Mouse (Mus musculus) kidney, embryonic 14.5 days (tissue): ENCODE results near the gene Phf7. TPM values are rescaled to one million over a fixed set of nuclear protein-coding genes. Genes with fewer than 3 reads are reported as not detected.
A peak's percentile ranks its signal among the peaks of the same experiment; 100 is the strongest.

Source experiments
- ATAC-seq: fragments of 200-750 bp; cut with Nextera tagmentation; 2 replicates; pipeline ENCODE4 v1.8.0; 2017; ENCODE audit warnings: moderate number of reproducible peaks, mild to moderate bottlenecking, moderate TSS enrichment, moderate library complexity; ENCODE audit not compliant: low FRiP score, low TSS enrichment
- H3K27ac ChIP-seq: fragments of 300-500 bp; sonication (generic); 2 replicates; pipeline ENCODE4 v1.5.1; 2014; ENCODE audit warnings: low read depth, mild to moderate bottlenecking, low read length, moderate library complexity, mixed read lengths
- H3K27me3 ChIP-seq: fragments of 300-500 bp; sonication (generic); 2 replicates; pipeline ENCODE4 v1.6.1; 2014; ENCODE audit warnings: mild to moderate bottlenecking, low read length; ENCODE audit not compliant: control insufficient read depth, insufficient read depth
- H3K36me3 ChIP-seq: fragments of 300-500 bp; sonication (generic); 2 replicates; pipeline ENCODE4 v1.6.1; 2014; ENCODE audit warnings: low read length, mixed read lengths; ENCODE audit not compliant: control insufficient read depth, insufficient read depth
- H3K4me1 ChIP-seq: fragments of 300-500 bp; sonication (generic); 2 replicates; pipeline ENCODE4 v1.6.1; 2014; ENCODE audit warnings: low read length, mixed read lengths; ENCODE audit not compliant: control insufficient read depth, insufficient read depth
- H3K4me2 ChIP-seq: fragments of 300-500 bp; sonication (generic); replicated peaks from 2 replicates; pipeline ENCODE4 v1.6.1; 2014; ENCODE audit warnings: low read depth, mild to moderate bottlenecking, low read length
- H3K4me3 ChIP-seq: fragments of 300-500 bp; sonication (generic); 2 replicates; pipeline ENCODE4 v1.5.1; 2014; ENCODE audit warnings: mild to moderate bottlenecking, low read length
- H3K9ac ChIP-seq: fragments of 300-500 bp; sonication (generic); 2 replicates; pipeline ENCODE4 v1.6.1; 2014; ENCODE audit warnings: low read depth, mild to moderate bottlenecking, low read length, moderate library complexity
- H3K9me3 ChIP-seq: fragments of 300-500 bp; sonication (generic); 2 replicates; pipeline ENCODE4 v1.6.1; 2016; ENCODE audit warnings: low read length; ENCODE audit not compliant: control insufficient read depth
- WGBS: fragments of 180-500 bp; shearing (Covaris S2); extraction: QIAGEN DNeasy Blood & Tissue Kit; methylation state at CpG from one replicate; pipeline ENCODE4 v1.1.7; 2014; 5-methylcytosine and 5-hydroxymethylcytosine counted together
- polyA plus RNA-seq: library from polyadenylated mRNA; unstranded; fragments of >200 nt; fragmentation: Nextera tagmentation; extraction: Ambion mirVana; gene quantifications from 2 replicates; pipeline ENCODE4 v1.2.1, GENCODE M21; 2014

Gene Phf7
- polyA plus RNA-seq, 1 experiment from 2014 or later = 14.7 TPM

GRCm38 (mm10) chr14:31258476-31259050 lies 7.4 kb upstream of the Phf7 start:
- Histone ChIP-seq H3K4me2 (no peak overlapping the region), H3K9ac (no peak overlapping the region), H3K27ac (no peak overlapping the region), H3K36me3 (peaks cover 86% of the 10 kb centered on the region), H3K9me3 (no peaks in the 10 kb centered on the region), H3K4me3 (no peak overlapping the region), H3K4me1 (no peaks in the 10 kb centered on the region), H3K27me3 (no peaks in the 10 kb centered on the region)
- WGBS = 94% methylated on average over 14 of the region's 14 CpGs
- no peak for ATAC-seq

GRCm38 (mm10) chr14:31252091-31252490 lies 974 bp upstream of the Phf7 start:
- no peaks in the 10 kb centered on the region for H3K27me3 ChIP-seq
- no peak overlapping the region for H3K27ac ChIP-seq

GRCm38 (mm10) chr14:31251626-31252025 lies 509 bp upstream of the Phf7 start:
- ATAC-seq = no peak
- Histone ChIP-seq H3K4me3 (peak overlapping the region; percentile 98), H3K36me3 (peaks cover 40% of the 10 kb centered on the region), H3K27me3 (no peaks in the 10 kb centered on the region), H3K4me2 (peak overlapping the region; percentile 58), H3K4me1 (peaks cover 6% of the 10 kb centered on the region), H3K27ac (peak overlapping the region; percentile 93), H3K9me3 (no peaks in the 10 kb centered on the region), H3K9ac (peak overlapping the region; percentile 98)
- 1% methylated on average over 18 of the region's 18 CpGs for WGBS

More at GRCm38 (mm10) chr14:31252091-31252490, 974 bp upstream of the Phf7 start:
- ATAC-seq = no peak
- H3K9me3 ChIP-seq = no peaks in the 10 kb centered on the region
- peaks cover 45% of the 10 kb centered on the region for H3K36me3 ChIP-seq
- H3K4me1 ChIP-seq = peaks cover 6% of the 10 kb centered on the region
- peak overlapping the region; percentile 58 for H3K4me2 ChIP-seq
- peak overlapping the region; percentile 98 for H3K4me3 ChIP-seq
- 87% methylated on average over 5 of the region's 5 CpGs for WGBS
- peak overlapping the region; percentile 98 for H3K9ac ChIP-seq

- Histone ChIP-seq H3K27me3 (no peaks in the 10 kb centered on the region), H3K4me2 (peak overlapping the region; percentile 61), H3K9me3 (no peaks in the 10 kb centered on the region), H3K27ac (peak overlapping the region; percentile 93), H3K4me3 (peak overlapping the region; percentile 98), H3K4me1 (peaks cover 6% of the 10 kb centered on the region), H3K9ac (peak overlapping the region; percentile 98), H3K36me3 (peaks cover 28% of the 10 kb centered on the region)
- 20% methylated on average over 38 of the region's 38 CpGs for WGBS
- peak; percentile 89 for ATAC-seq
These were observed 664 bp downstream of the Phf7 start for GRCm38 (mm10) chr14:31250222-31251083.

GRCm38 (mm10) chr14:31248396-31248795 lies 2.7 kb downstream of the Phf7 start:
- 91% methylated on average over 6 of the region's 6 CpGs for WGBS
- Histone ChIP-seq H3K9ac (no peak overlapping the region), H3K4me2 (no peak overlapping the region), H3K27ac (no peak overlapping the region), H3K4me3 (no peak overlapping the region), H3K4me1 (peaks cover 6% of the 10 kb centered on the region), H3K36me3 (peaks cover 8% of the 10 kb centered on the region), H3K9me3 (no peaks in the 10 kb centered on the region), H3K27me3 (no peaks in the 10 kb centered on the region)
- ATAC-seq = no peak

GRCm38 (mm10) chr14:31245946-31246345 lies 5.2 kb downstream of the Phf7 start:
- WGBS = 86% methylated on average over 1 of the region's 1 CpGs
- no peak overlapping the region for H3K4me2 ChIP-seq

GRCm38 (mm10) chr14:31244777-31245176 lies 6.3 kb downstream of the Phf7 start:
- no peaks in the 10 kb centered on the region for H3K4me1 ChIP-seq
- H3K27ac ChIP-seq = no peak overlapping the region
- 80% methylated on average over 1 of the region's 1 CpGs for WGBS
- no peak overlapping the region for H3K9ac ChIP-seq
- H3K9me3 ChIP-seq = no peaks in the 10 kb centered on the region
- H3K27me3 ChIP-seq = no peaks in the 10 kb centered on the region
- no peak overlapping the region for H3K4me2 ChIP-seq
- no peak for ATAC-seq
- no peak overlapping the region for H3K4me3 ChIP-seq
- H3K36me3 ChIP-seq = no peaks in the 10 kb centered on the region

More at GRCm38 (mm10) chr14:31245946-31246345, 5.2 kb downstream of the Phf7 start:
- Histone ChIP-seq H3K27me3 (no peaks in the 10 kb centered on the region), H3K9ac (no peak overlapping the region), H3K36me3 (no peaks in the 10 kb centered on the region), H3K4me3 (no peak overlapping the region), H3K9me3 (no peaks in the 10 kb centered on the region), H3K27ac (no peak overlapping the region), H3K4me1 (no peaks in the 10 kb centered on the region)
- no peak for ATAC-seq

- ATAC-seq = no peak
- no peak overlapping the region for H3K9ac ChIP-seq
- no peak overlapping the region for H3K4me2 ChIP-seq
- no peaks in the 10 kb centered on the region for H3K9me3 ChIP-seq
- H3K4me3 ChIP-seq = no peak overlapping the region
- no peaks in the 10 kb centered on the region for H3K36me3 ChIP-seq
- 54% methylated on average over 3 of the region's 3 CpGs for WGBS
- H3K27ac ChIP-seq = no peak overlapping the region
- no peaks in the 10 kb centered on the region for H3K4me1 ChIP-seq
- no peaks in the 10 kb centered on the region for H3K27me3 ChIP-seq
These were observed 10.6 kb downstream of the Phf7 start for GRCm38 (mm10) chr14:31240528-31240927.
